Mouse (Mus musculus): ENCODE data around the gene Ccdc69. TPM values are rescaled to one million over a fixed set of nuclear protein-coding genes. Genes with fewer than 3 reads are reported as not detected.

Ccdc69 gene
- polyA plus RNA-seq, 1 experiment from 2014 or later: 5.1 TPM

GRCm38 (mm10) chr11:55078502-55078901 lies 571 bp upstream of the Ccdc69 start:
- Histone ChIP-seq H3K9me3 (ENCODE audit: control insufficient read depth, low read length) (no peaks in the 10 kb centered on the region), H3K27me3 (ENCODE audit: control insufficient read depth, insufficient read depth, low read length) (no peaks in the 10 kb centered on the region), H3K36me3 (ENCODE audit: control insufficient read depth, insufficient read depth, low read length) (no peaks in the 10 kb centered on the region), H3K4me2 (replicated peaks; ENCODE audit: low read depth) (no peak overlapping the region), H3K4me1 (replicated peaks; ENCODE audit: control insufficient read depth, insufficient read depth) (0 out of 2 replicates have a peak, but pooled peaks cover 2% of the 10 kb centered on the region), H3K4me3 (ENCODE audit: low read depth, low read length) (no peak overlapping the region), H3K9ac (ENCODE audit: low read length) (peak overlapping the region; percentile 59; the same call in 1 of the 2 replicates), H3K27ac (replicated peaks) (no peak overlapping the region)
- no peak for DNase-seq (ENCODE audit: low spot score)
- 57% methylated on average over 3 of the region's 3 CpGs for WGBS
- TF ChIP-seq EP300 (optimal IDR thresholded peaks at IDR 0.05) (no peak), CTCF (IDR thresholded peaks at IDR 0.05; ENCODE audit: low read depth) (no peak)
- no peak for ATAC-seq (ENCODE audit: low FRiP score, low TSS enrichment)

- H3K27ac ChIP-seq (replicated peaks): no peak overlapping the region
- H3K9ac ChIP-seq (ENCODE audit: low read length): no peak overlapping the region
- no peaks in the 10 kb centered on the region for H3K36me3 ChIP-seq (ENCODE audit: control insufficient read depth, insufficient read depth, low read length)
- 91% methylated on average over 5 of the region's 5 CpGs for WGBS
- no peaks in the 10 kb centered on the region for H3K9me3 ChIP-seq (ENCODE audit: control insufficient read depth, low read length)
- H3K4me3 ChIP-seq (ENCODE audit: low read depth, low read length): no peak overlapping the region
- no peaks in the 10 kb centered on the region for H3K27me3 ChIP-seq (ENCODE audit: control insufficient read depth, insufficient read depth, low read length)
- H3K4me1 ChIP-seq (replicated peaks; ENCODE audit: control insufficient read depth, insufficient read depth): 0 out of 2 replicates have a peak, but pooled peaks cover 2% of the 10 kb centered on the region
- DNase-seq (ENCODE audit: low spot score): no peak
- no peak overlapping the region for H3K4me2 ChIP-seq (replicated peaks; ENCODE audit: low read depth)
- no peak for ATAC-seq (ENCODE audit: low FRiP score, low TSS enrichment)
- TF ChIP-seq EP300 (optimal IDR thresholded peaks at IDR 0.05): no peak
- no peak for TF ChIP-seq CTCF (IDR thresholded peaks at IDR 0.05; ENCODE audit: low read depth)
Observed at GRCm38 (mm10) chr11:55076234-55076633, 1.7 kb downstream of the Ccdc69 start.

- Histone ChIP-seq H3K27ac (replicated peaks) (no peak overlapping the region), H3K27me3 (ENCODE audit: control insufficient read depth, insufficient read depth, low read length) (no peaks in the 10 kb centered on the region), H3K9ac (ENCODE audit: low read length) (no peak overlapping the region), H3K4me1 (replicated peaks; ENCODE audit: control insufficient read depth, insufficient read depth) (0 out of 2 replicates have a peak, but pooled peaks cover 2% of the 10 kb centered on the region), H3K36me3 (ENCODE audit: control insufficient read depth, insufficient read depth, low read length) (no peaks in the 10 kb centered on the region), H3K4me2 (replicated peaks; ENCODE audit: low read depth) (no peak overlapping the region), H3K9me3 (ENCODE audit: control insufficient read depth, low read length) (no peaks in the 10 kb centered on the region), H3K4me3 (ENCODE audit: low read depth, low read length) (no peak overlapping the region)
- TF ChIP-seq CTCF (IDR thresholded peaks at IDR 0.05; ENCODE audit: low read depth): no peak
- TF ChIP-seq EP300 (optimal IDR thresholded peaks at IDR 0.05): no peak
- 50% methylated on average over 2 of the region's 2 CpGs for WGBS
- ATAC-seq (ENCODE audit: low FRiP score, low TSS enrichment) (no peak), DNase-seq (ENCODE audit: low spot score) (no peak)
Observed at GRCm38 (mm10) chr11:55075602-55076001, 2.3 kb downstream of the Ccdc69 start.

- H3K4me2 ChIP-seq (replicated peaks; ENCODE audit: low read depth): no peak overlapping the region
- no peaks in the 10 kb centered on the region for H3K9me3 ChIP-seq (ENCODE audit: control insufficient read depth, low read length)
- H3K27me3 ChIP-seq (ENCODE audit: control insufficient read depth, insufficient read depth, low read length): no peaks in the 10 kb centered on the region
- H3K4me1 ChIP-seq (replicated peaks; ENCODE audit: control insufficient read depth, insufficient read depth): 0 out of 2 replicates have a peak, but pooled peaks cover 2% of the 10 kb centered on the region
- H3K9ac ChIP-seq (ENCODE audit: low read length): no peak overlapping the region
- no peak for TF ChIP-seq CTCF (IDR thresholded peaks at IDR 0.05; ENCODE audit: low read depth)
- no peak for TF ChIP-seq EP300 (optimal IDR thresholded peaks at IDR 0.05)
- WGBS: 52% methylated on average over 10 of the region's 10 CpGs
- DNase-seq (ENCODE audit: low spot score): no peak
- no peak for ATAC-seq (ENCODE audit: low FRiP score, low TSS enrichment)
- H3K4me3 ChIP-seq (ENCODE audit: low read depth, low read length): no peak overlapping the region
- H3K27ac ChIP-seq (replicated peaks): no peak overlapping the region
- H3K36me3 ChIP-seq (ENCODE audit: control insufficient read depth, insufficient read depth, low read length): no peaks in the 10 kb centered on the region
Observed at GRCm38 (mm10) chr11:55073191-55073590, 4.7 kb downstream of the Ccdc69 start.

GRCm38 (mm10) chr11:55072467-55072866 lies 5.5 kb downstream of the Ccdc69 start:
- Histone ChIP-seq H3K27me3 (ENCODE audit: control insufficient read depth, insufficient read depth, low read length) (no peaks in the 10 kb centered on the region), H3K4me3 (ENCODE audit: low read depth, low read length) (no peak overlapping the region), H3K9me3 (ENCODE audit: control insufficient read depth, low read length) (no peaks in the 10 kb centered on the region), H3K9ac (ENCODE audit: low read length) (no peak overlapping the region), H3K36me3 (ENCODE audit: control insufficient read depth, insufficient read depth, low read length) (no peaks in the 10 kb centered on the region), H3K4me2 (replicated peaks; ENCODE audit: low read depth) (no peak overlapping the region), H3K4me1 (replicated peaks; ENCODE audit: control insufficient read depth, insufficient read depth) (0 out of 2 replicates have a peak, but pooled peaks cover 2% of the 10 kb centered on the region), H3K27ac (replicated peaks) (no peak overlapping the region)
- ATAC-seq (ENCODE audit: low FRiP score, low TSS enrichment): no peak
- WGBS: 79% methylated on average over 8 of the region's 8 CpGs
- TF ChIP-seq EP300 (optimal IDR thresholded peaks at IDR 0.05): no peak
- TF ChIP-seq CTCF (IDR thresholded peaks at IDR 0.05; ENCODE audit: low read depth): no peak
- DNase-seq (ENCODE audit: low spot score): no peak

GRCm38 (mm10) chr11:55071344-55071743 lies 6.6 kb downstream of the Ccdc69 start:
- Histone ChIP-seq H3K9me3 (ENCODE audit: control insufficient read depth, low read length) (no peaks in the 10 kb centered on the region), H3K27me3 (ENCODE audit: control insufficient read depth, insufficient read depth, low read length) (no peaks in the 10 kb centered on the region), H3K4me2 (replicated peaks; ENCODE audit: low read depth) (no peak overlapping the region), H3K4me1 (replicated peaks; ENCODE audit: control insufficient read depth, insufficient read depth) (no peaks in the 10 kb centered on the region), H3K9ac (ENCODE audit: low read length) (no peak overlapping the region), H3K4me3 (ENCODE audit: low read depth, low read length) (no peak overlapping the region), H3K27ac (replicated peaks) (no peak overlapping the region), H3K36me3 (ENCODE audit: control insufficient read depth, insufficient read depth, low read length) (no peaks in the 10 kb centered on the region)
- DNase-seq (ENCODE audit: low spot score): no peak
- TF ChIP-seq CTCF (IDR thresholded peaks at IDR 0.05; ENCODE audit: low read depth) (no peak), EP300 (optimal IDR thresholded peaks at IDR 0.05) (no peak)
- no peak for ATAC-seq (ENCODE audit: low FRiP score, low TSS enrichment)
- 90% methylated on average over 5 of the region's 5 CpGs for WGBS
